10 mouse cellular contexts compared by ENCODE assay signal in the genomic region with DNA sequence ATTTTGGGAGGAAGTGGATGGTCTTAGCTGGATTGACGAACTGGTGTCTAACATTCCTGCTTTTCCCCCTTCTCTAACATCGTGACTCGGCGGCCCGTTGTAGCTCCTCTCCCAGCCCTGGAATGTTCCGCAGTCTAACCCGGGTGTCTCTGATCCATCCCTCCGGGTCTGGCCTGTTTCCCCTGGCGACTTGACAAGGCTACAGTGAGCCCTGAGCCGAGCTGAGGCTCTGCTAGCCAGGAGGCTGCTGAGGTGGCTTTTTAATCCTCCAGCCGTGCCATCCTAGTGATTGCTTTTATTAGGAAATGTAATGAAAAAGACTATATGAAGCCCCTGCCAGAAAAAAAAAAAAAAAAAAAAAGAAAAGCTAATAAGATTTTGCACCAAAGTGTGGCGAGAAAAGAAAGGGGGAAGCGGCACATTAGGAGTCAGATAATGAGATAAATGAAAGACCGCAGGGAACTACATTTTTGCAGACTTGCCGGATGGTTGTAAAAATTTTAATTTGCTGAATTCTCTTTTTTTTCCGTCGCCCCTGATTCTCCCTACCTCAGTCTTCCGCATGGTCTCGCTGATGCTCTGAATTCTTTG. TPM values are rescaled to one million over a fixed set of nuclear protein-coding genes. Genes with fewer than 3 reads are reported as not detected.
DNase-seq lines count a peak whose midpoint lies in the region; ATAC-seq and TF ChIP-seq lines count a peak whose summit lies in the region.
"Had no signal": no experiment of that assay in that cellular context is flagged by ENCODE, and none has a peak within 500 bp of the region (broad histone marks: within the 10 kb centered on the region; RNA-seq: fewer than 3 reads in every experiment).

No protein-coding gene starts in this region.

- peaks cover 21% of the 10 kb centered on the region for H3K27me3 ChIP-seq in hindbrain, embryonic 12.5 days
- no peaks in the 10 kb centered on the region for H3K27me3 ChIP-seq in neural tube, embryonic 14.5 days (ENCODE audit: control insufficient read depth, insufficient read depth, low read length)
- 0 out of 2 replicates have a peak, but pooled peaks cover 2% of the 10 kb centered on the region for H3K27me3 ChIP-seq in intestine, embryonic 16.5 days (replicated peaks; ENCODE audit: control insufficient read depth, insufficient read depth, low read length)
- no peaks in the 10 kb centered on the region; the same call in 1 of the 2 replicates for H3K27me3 ChIP-seq in thymus, adult 2 months (ENCODE audit: control insufficient read depth, insufficient read depth, low read length)

- H3K9ac ChIP-seq in hindbrain, embryonic 12.5 days = no peak overlapping the region
- H3K9ac ChIP-seq in neural tube, embryonic 14.5 days (replicated peaks; ENCODE audit: low read depth, low read length) = no peak overlapping the region
- H3K9ac ChIP-seq in intestine, embryonic 16.5 days (ENCODE audit: low read depth, low read length) = no peak overlapping the region

- peak; percentile 45 for DNase-seq in right cerebral cortex, postnatal 4 days
- DNase-seq in right cerebral cortex, postnatal 25 days = no peak
- peak; percentile 93 to 94 for DNase-seq in cerebellum, postnatal 14 days
- DNase-seq in left cerebral cortex, adult 8-10 months (ENCODE audit: low spot score in 2 of 2) = no peak
- no peak for DNase-seq in thymus, adult 2 months
- DNase-seq: liver had no signal

- H3K27ac ChIP-seq in hindbrain, embryonic 12.5 days = peak overlapping the region; percentile 78
- H3K27ac ChIP-seq in neural tube, embryonic 14.5 days (ENCODE audit: low read depth, low read length) = peak overlapping the region; percentile 63; the same call in 1 of the 2 replicates
- no peak overlapping the region for H3K27ac ChIP-seq in intestine, embryonic 16.5 days (ENCODE audit: low read length)
- no peak overlapping the region for H3K27ac ChIP-seq in thymus, adult 2 months (ENCODE audit: control insufficient read depth, insufficient read depth, low read length)
- H3K27ac ChIP-seq: embryonic facial prominence, embryonic 13.5 days had no signal

- ATAC-seq in hindbrain, embryonic 12.5 days (ENCODE audit: low FRiP score) = no peak
- ATAC-seq in neural tube, embryonic 14.5 days (ENCODE audit: low read depth) = no peak
- ATAC-seq in intestine, embryonic 16.5 days = no peak

- no peak overlapping the region for H3K4me3 ChIP-seq in hindbrain, embryonic 12.5 days
- H3K4me3 ChIP-seq in neural tube, embryonic 14.5 days (ENCODE audit: low read depth, low read length) = no peak overlapping the region
- no peak overlapping the region for H3K4me3 ChIP-seq in intestine, embryonic 16.5 days (ENCODE audit: low read length)
- H3K4me3 ChIP-seq in thymus, adult 2 months (ENCODE audit: control insufficient read depth, insufficient read depth, low read length) = no peak overlapping the region
- H3K4me3 ChIP-seq: embryonic facial prominence, embryonic 13.5 days had no signal

- WGBS in hindbrain, embryonic 12.5 days = 26% methylated on average over 19 of the region's 19 CpGs
- 38% methylated on average over 19 of the region's 19 CpGs for WGBS in neural tube, embryonic 14.5 days
- WGBS in intestine, embryonic 16.5 days = 38% methylated on average over 19 of the region's 19 CpGs
- 54% methylated on average over 19 of the region's 19 CpGs for WGBS in thymus, adult 2 months

- no peak for TF ChIP-seq POLR2A in thymus, adult 2 months (IDR thresholded peaks at IDR 0.05; ENCODE audit: control insufficient read depth, extremely low read depth, insufficient read depth, low read length, poor library complexity)

- H3K9me3 ChIP-seq in hindbrain, embryonic 12.5 days (replicated peaks) = 0 out of 2 replicates have a peak, but pooled peaks cover 2% of the 10 kb centered on the region
- H3K9me3 ChIP-seq in neural tube, embryonic 14.5 days (ENCODE audit: control insufficient read depth, low read length) = no peaks in the 10 kb centered on the region
- no peaks in the 10 kb centered on the region for H3K9me3 ChIP-seq in intestine, embryonic 16.5 days (ENCODE audit: control insufficient read depth, low read length)
- H3K9me3 ChIP-seq: embryonic facial prominence, embryonic 13.5 days had no signal

- peaks cover 48% of the 10 kb centered on the region for H3K4me1 ChIP-seq in hindbrain, embryonic 12.5 days
- H3K4me1 ChIP-seq in neural tube, embryonic 14.5 days (ENCODE audit: control insufficient read depth, insufficient read depth, low read length) = no peaks in the 10 kb centered on the region; the same call in none of the 2 replicates
- H3K4me1 ChIP-seq in intestine, embryonic 16.5 days (ENCODE audit: control insufficient read depth, insufficient read depth, low read length) = 0 out of 2 replicates have a peak, but pooled peaks cover 2% of the 10 kb centered on the region
- peaks cover 6% of the 10 kb centered on the region; the same call in 1 of the 2 replicates for H3K4me1 ChIP-seq in thymus, adult 2 months (replicated peaks; ENCODE audit: control insufficient read depth, insufficient read depth, low read length)

- no peaks in the 10 kb centered on the region for H3K36me3 ChIP-seq in hindbrain, embryonic 12.5 days
- no peaks in the 10 kb centered on the region for H3K36me3 ChIP-seq in neural tube, embryonic 14.5 days (ENCODE audit: control insufficient read depth, insufficient read depth, low read length)
- no peaks in the 10 kb centered on the region for H3K36me3 ChIP-seq in intestine, embryonic 16.5 days (ENCODE audit: control insufficient read depth, insufficient read depth, low read length)
- H3K36me3 ChIP-seq in thymus, adult 2 months (ENCODE audit: control insufficient read depth, insufficient read depth, low read length) = no peaks in the 10 kb centered on the region
- H3K36me3 ChIP-seq: embryonic facial prominence, embryonic 13.5 days had no signal

- TF ChIP-seq CTCF in thymus, adult 2 months (IDR thresholded peaks at IDR 0.05; ENCODE audit: borderline replicate concordance, control insufficient read depth, extremely low read depth, insufficient read depth, low read length, poor library complexity) = no peak

- peak overlapping the region; percentile 38; the same call in 1 of the 2 replicates for H3K4me2 ChIP-seq in hindbrain, embryonic 12.5 days (replicated peaks)
- no peak overlapping the region; the same call in 1 of the 2 replicates for H3K4me2 ChIP-seq in neural tube, embryonic 14.5 days (ENCODE audit: low read depth, low read length)
- H3K4me2 ChIP-seq in intestine, embryonic 16.5 days (ENCODE audit: low read depth, low read length) = no peak overlapping the region

RNA-seq across cellular contexts. Expression of a gene that starts 12.3 kb away (rescaled TPM):
- 5.0 and 7.1 TPM in 2 replicates for polyA plus RNA-seq in hindbrain, embryonic 12.5 days (2016; fragmentation: Nextera tagmentation; extraction: Ambion mirVana)
- polyA plus RNA-seq in neural tube, embryonic 14.5 days (2014; fragmentation: Nextera tagmentation; extraction: Ambion mirVana) = 4.6 and 6.7 TPM in 2 replicates
- polyA plus RNA-seq in intestine, embryonic 16.5 days (2015; fragmentation: Nextera tagmentation; extraction: Ambion mirVana) = 55.9 and 65.6 TPM in 2 replicates
- 1 to 10 TPM; 2.8 to 4.9 (median 2.9) TPM for total RNA-seq in left cerebral cortex, adult 8-10 months (2022)
- 5.1 and 6.5 TPM in 2 replicates for polyA plus RNA-seq in thymus, adult 2 months (2012; rRNA removed)

RNA-seq across cellular contexts. Expression of a gene that starts 24.4 kb away (rescaled TPM):
- polyA plus RNA-seq in hindbrain, embryonic 12.5 days (2016; fragmentation: Nextera tagmentation; extraction: Ambion mirVana) = 47.3 and 48.7 TPM in 2 replicates
- polyA plus RNA-seq in neural tube, embryonic 14.5 days (2014; fragmentation: Nextera tagmentation; extraction: Ambion mirVana) = 121 and 145 TPM in 2 replicates
- 0.48 and 0.56 TPM in 2 replicates for polyA plus RNA-seq in intestine, embryonic 16.5 days (2015; fragmentation: Nextera tagmentation; extraction: Ambion mirVana)
- total RNA-seq in left cerebral cortex, adult 8-10 months (2022) = 100 to 1,000 TPM; 184 to 230 (median 207) TPM
- polyA plus RNA-seq in thymus, adult 2 months (2012; rRNA removed) = 1.1 TPM in 2 replicates

Comparison
In these comparisons a context has a peak if more than half of its experiments do, and no peak if none do; other contexts are left out.
1. DNase-seq: peak in right cerebral cortex, postnatal 4 days (single experiment) and cerebellum, postnatal 14 days (2 of 2); none in right cerebral cortex, postnatal 25 days (single experiment), left cerebral cortex, adult 8-10 months (0 of 2) and thymus, adult 2 months (single experiment).
2. H3K27ac ChIP-seq: peak in hindbrain, embryonic 12.5 days (single experiment) and neural tube, embryonic 14.5 days (single experiment); none in intestine, embryonic 16.5 days (single experiment) and thymus, adult 2 months (single experiment).
3. RNA of a gene that starts 24.4 kb away (polyA plus RNA-seq): 121 to 145 TPM in neural tube, embryonic 14.5 days and 47.3 to 48.7 TPM in hindbrain, embryonic 12.5 days; 1.1 TPM in thymus, adult 2 months and 0.48 to 0.56 TPM in intestine, embryonic 16.5 days; every median in the first group is over 10 times any median in the second.